Mouse (Mus musculus): ENCODE measurements around the gene Afap1.

Gene Afap1

DNA sequence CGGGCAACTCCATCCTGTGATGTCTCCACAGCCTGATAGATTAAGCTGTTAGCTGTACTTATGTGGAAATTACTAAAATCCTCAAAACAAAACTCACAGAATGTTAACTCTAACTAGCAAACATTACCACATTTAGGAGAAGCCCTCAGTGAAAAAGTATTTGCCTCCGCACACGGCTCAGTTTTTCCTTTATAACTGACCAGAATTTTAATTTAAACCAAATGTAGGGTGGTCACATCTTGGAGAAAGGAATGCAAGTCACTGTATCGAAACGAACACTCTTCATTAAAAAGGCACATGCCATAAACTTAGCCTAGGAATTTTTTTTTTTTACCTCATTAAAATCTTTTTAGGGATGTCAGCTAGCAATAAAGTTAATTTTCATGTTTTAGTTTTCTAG is 87.4 kb downstream of the Afap1 start:
- DNase-seq: no peak

DNA sequence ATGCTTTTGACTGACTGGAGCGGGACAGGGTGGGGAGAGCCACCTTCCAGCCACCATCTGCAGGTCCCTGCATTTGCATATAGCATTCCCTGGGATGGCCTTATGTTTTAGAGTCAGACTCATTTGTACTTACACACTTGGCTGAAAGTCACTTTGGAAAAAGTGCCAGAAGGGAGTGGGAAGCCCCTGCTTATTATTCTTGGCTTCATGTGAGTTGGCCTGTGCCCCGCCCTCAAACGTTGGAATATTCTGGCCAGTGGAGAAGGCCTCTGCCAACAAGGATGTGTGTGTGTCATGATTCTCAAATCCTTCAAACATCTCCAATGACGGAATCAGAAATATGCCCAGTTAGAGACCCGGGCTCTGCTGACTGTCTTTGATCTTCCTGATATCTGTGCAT is 88.2 kb downstream of the Afap1 start:
- DNase-seq: no peak

DNA sequence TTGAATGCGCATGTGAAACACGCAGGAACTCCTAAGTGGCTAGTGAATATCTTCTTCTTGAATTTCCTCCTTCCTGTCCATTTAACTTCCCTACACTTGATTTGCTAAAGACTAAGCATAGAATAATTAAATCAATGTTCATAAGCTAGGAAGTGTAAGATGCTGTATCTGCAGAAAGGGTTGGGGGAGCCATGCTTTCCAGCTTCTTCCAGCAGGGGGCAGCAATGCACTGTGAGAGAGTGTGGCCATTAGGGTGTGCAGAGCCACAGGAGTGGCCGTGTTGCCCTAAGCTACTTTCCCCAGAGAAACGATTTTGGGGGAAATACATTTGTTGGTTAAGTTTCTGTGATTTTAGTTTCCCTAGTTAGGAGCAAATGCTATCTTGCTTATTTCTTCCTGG is 88.9 kb downstream of the Afap1 start:
- DNase-seq: peak; percentile 75 to 82

DNA sequence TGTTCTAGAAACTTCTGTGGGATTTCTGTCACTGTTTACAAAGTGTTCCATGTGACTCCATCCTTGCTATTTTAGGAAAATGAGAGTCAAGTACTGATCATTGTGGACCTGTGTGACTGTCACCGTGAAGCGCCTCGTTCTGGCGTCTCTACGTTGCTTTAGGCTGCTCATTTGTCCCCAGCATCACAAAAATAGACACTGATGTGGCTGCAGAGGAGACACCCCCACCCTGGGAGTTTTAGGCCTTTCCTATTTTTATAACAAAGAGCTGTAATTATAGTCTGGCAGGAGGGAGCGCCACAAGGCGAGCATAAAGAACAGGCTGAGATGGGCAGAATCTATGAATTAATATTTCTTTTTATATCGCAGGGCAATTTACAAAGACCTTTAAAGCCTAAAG is 92.5 kb downstream of the Afap1 start:
- no peak for DNase-seq

DNA sequence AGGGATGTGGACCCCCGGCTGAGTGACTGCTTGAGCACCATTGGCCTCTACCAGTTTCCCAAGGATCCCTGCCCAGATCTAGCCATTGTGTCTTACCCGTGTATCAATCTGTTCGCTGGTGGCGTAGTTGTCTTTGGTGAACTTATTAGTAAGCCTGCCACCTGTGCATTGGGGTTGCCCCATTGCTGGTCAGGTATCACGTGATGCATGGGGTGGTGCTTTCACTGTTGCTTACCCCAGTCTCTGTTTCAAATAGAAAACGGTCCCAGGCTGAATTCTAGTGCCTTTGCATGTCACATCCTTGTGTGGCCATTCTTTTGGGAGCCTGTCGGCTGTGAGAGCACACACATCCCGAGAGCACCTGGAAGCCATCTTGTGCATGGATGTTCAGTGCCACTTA is 95.0 kb downstream of the Afap1 start:
- DNase-seq: no peak

DNA sequence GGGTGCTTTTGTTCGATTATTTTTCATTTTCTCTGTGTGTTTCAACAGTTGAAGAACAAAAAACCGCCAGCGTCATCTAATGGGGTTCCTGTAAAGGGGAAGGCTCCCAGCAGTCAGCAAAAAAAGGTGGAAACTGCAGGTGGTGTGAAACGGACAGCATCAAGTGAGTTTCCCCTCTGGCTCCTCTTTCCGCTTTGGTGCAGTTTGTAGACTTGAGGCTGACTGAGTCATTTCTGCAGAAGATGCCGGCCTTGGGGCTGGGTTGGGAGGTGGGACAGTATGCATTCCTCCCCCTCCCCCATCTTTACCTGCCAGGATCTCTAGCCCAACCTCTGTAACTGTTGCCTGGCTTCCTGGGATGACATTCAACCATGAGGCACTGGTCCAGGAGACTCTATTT is 96.4 kb downstream of the Afap1 start:
- no peak for DNase-seq

DNA sequence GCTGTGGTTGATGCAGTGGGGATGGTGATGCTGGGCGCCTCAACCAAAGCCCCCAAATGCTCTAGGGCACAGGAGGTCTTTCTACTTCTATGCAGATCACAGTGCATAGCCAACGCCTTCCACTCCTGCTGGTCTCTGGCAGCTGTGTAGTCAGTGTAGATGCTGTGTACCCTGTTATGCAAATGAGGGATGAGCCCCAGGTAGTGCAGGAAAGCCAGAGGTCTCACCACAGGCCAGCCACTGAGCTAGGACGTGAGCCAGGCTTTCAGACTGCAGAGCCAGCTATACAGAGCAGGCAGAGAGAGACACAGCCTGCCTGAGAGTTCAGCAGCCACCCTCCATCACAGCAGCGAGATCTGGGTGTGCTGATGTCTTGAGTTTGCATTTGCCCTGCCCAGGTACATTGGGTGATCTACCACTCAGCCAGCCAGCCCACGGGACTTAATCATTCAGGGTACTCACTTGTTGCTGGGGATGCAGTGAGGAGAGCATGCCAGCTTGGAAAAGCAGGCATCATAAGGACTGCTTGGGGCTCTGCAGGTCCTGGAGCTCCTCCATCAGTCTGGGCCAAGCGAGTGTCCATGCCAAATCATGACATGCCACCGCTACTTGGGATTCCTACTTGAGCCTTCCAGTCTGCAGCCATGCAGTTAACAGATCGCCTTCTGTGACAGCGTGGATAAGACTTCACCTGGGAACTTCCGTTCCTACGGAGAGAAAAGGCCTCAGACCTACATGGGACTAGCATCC is 97.0 kb downstream of the Afap1 start:
- DNase-seq: no peak

DNA sequence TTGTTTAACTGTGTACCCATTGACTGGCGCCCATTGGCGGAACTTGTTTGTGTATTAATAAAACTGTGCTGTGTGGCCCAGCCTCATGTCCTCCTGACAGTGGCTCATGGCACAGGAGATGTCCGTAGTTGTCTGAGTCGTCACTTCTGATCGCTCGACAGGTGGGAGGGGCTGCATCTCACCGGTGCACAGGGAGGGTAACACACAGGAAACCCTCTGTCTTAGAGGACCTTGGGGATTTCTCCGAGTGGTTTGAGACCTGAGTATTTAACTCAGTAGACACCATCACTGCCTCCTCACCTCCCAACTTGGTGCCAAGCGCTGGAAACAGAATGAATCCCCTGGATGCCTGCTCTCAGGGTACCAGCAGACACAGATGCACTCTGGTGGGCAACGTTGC is 110.7 kb downstream of the Afap1 start:
- no peak for DNase-seq

DNA sequence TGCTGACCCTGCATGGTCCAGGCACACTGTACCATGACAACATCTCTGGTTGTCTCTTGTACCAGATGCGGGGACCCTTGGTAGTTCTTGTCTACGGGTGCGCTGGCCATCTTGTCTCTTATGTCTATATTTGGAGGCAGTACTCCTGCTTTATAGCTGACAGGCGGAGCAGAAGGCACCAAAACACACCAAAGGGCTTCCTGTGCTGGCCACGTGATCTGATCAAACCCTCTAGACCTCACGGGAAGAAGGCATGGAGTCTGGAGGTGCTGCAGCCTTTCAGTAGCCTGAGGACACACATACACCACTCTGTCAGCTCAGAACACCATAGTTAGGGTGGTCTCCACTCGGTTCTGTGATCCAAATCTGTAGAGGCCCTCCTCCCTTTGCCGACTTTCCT is 113.0 kb downstream of the Afap1 start:
- DNase-seq: peak; percentile 45 to 61

DNA sequence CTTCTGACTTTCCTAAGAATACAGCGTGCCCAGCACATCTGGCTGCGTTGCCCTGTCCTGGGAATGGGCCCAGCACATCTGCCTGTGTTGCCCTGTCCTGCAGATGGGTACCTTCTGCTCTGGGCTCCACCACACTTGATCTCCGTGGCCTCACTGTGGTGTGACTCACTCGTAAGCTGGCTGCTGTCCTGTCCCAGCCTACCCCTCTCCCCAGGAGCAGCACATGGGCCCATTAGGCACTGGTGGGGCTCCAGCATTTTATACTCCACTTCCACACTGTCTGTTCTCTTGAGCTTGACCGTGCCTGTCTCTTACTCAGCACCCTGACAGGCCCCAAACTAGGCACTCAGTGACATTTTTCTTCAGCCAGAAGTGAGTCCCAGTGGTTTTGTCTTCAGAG is 113.5 kb downstream of the Afap1 start:
- DNase-seq: no peak

DNA sequence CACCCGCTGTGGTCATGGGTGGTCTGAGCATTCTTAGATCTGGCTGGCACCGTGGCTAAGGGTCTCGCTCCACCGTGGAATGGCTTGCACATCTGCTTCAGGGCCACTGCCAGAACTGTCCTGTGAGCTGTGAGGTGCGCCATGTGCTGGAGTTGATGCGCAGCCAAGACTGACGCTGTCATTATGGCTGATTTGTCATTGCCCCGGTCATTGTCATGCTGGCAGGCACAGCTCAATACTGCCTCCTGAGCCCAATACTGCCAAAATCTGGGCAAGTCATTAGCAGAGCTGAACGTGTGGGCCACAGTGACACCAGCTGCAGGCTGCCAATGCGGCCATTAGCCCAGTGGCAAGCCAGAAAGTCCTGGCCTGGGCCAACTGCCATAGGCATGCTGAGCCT is 114.5 kb downstream of the Afap1 start:
- no peak for DNase-seq

DNA sequence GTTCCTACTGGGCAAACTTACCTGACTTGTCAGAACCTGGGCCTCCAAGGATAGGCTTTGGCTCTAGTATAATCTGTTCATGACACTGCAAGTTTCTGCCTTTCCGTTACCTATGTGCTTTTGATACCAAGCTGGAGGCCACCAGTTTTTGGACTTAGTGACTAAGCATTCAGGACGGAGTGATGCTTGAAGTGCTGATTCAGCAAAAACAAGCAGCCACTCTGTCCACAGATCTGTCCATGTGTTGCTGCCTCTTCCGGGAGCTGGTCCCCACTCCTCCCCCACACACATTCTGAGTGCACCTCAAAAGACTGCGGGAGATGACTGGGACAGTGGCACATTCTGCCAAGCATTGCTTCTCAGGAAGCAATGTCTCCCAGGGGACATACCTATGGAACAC is 116.3 kb downstream of the Afap1 start:
- DNase-seq: no peak

DNA sequence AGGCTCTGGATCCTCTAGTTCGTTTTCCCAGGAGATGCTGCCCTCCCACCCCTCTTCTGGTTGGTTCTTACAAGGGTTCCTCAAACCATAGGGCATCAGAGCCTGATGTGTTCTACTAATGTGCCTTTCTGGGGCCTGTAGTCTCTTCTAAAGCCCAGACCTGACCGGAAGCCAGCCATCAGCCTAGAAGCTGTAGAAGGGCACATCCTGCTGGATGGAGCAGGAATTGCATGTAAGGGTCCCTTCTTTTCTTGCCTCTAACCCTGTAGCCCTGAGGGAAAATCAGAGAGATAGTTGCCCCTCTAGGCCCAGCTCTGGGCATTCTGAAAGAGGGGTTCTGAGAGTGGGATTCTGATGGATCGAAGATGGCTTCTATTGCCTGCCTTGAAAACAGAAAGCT is 125.2 kb downstream of the Afap1 start:
- DNase-seq: peak; percentile 33 to 37

DNA sequence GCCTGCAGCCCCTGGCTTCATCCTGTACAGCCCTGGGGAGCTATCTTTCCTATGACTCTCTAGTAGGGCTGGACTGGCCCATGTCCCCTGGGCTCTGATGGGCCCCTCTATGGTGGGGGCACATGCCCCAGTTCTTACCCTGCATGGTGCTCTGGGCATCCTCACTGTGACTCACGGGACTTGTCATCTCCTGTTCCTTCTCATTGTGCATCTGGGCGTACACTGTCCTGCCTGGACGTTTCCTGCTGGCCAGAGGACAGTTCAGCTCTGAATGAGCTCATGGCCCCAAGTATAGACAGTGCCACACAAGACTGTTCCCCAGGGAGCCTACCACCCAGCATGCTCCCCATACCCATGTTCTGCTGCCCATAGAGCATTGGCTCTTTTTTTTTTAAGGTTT is 128.0 kb downstream of the Afap1 start:
- no peak for DNase-seq

DNA sequence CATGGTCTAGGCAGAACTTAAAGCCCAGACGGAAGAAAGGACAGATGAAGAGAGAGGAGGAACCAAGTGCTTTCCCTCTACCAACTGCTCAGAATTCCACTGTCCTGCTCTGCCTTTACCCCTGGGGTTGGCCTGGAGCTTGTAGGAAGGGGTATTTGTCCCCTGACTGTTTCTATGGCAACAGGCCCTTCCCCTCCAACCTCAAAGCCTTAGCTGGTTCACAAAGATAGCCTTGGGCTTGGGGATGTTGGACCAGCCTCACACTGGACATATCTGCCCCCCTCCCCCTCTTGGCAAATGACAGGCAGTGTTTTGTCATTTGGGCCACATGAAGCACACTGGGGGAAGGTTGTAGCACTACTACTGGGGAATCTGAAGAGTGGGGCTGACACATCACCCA is 129.2 kb downstream of the Afap1 start:
- no peak for DNase-seq

DNA sequence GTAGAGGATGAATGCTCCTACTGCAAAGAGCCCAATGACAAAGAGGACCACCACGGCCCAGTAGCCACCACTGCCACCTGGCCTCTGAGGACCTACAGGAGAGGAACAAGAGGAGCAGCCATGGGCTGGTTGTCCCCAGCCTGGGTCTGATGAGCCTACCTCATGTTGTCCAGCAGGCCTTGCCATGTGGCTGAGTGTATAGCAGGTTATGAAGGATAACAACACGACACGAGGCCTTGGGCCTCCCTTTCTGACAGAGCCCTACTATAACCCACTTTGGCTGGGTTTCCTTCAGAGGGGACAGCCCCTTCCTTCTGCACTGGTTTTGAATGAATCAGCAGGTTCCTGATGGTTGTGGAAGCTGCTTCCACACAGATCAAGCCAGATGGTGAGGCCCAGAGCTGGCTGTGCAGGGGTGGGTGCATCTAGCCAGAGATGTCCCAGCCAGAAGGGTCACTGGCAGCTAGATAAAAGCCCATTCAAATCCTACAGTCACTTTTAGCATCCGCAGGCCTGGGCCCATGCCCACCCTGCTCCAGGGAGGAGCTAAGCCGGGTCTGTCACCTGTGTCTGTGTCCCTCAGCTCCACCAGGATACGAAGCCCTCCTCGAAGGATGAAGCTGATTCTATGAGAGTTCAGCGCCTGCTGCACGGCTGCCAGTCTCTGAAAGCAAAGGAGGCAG is 131.0 kb downstream of the Afap1 start:
- DNase-seq: no peak

DNA sequence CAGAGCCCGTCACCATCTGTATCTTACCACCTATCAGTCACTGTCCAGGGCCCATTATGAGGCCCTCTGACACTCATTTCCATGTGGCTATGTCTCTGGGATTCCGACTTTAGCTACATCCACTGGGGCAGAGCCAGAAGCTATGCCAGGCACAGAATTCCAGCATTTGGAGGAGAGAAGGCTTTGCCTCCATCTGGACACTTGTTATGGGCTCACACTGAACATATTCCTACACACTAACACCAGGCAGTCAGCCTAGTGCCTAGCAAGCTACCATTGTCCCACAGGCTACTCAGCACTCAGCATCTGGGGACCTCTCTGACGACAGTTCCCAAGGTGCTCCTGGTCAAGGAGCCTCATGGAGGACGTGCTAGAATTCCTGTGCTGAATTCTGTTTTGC is 132.0 kb downstream of the Afap1 start:
- no peak for DNase-seq

DNA sequence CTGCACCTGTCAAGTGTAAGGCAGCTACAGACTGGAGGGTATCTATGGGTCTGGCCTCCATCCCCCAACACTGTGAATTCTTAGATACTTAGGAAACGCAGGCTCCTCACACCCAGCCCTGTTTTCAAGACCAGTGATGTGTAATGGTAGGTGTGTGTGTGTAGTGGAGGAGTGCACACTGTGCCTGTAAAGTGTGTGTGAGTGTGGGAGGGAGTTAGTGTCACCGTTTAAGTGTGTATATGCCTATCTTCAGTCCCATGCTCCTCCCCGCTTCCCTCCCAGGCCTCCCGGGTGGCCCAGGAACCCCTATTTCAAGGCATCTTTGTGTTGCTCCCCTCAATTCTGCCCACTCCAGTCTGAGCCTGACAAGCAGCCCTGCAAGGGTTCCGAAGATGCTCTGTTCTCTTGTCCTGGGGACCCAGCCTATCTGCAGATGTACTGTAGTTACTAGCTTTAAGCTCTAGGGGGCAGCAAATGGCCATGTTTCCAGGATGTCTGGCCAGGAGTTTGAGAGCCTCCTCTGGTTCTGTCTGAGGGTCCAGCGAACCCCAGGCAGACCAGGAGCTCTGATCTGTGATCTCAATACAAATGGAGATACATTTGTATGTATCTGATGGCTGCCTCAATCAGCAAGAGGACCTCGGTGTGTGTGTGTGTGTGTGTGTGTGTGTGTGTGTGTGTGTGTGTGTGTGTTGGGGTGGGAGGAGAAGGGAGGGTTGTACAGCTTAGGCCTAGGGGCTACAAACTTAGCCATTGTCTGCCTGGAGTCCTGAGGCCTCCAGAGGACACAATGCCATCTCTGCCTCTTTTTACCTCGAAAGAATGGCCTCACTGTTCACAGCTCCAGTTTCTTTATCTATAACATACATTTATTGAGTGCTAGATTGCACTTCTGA is 140.7 kb downstream of the Afap1 start:
- DNase-seq: peak; percentile 35 to 37

DNA sequence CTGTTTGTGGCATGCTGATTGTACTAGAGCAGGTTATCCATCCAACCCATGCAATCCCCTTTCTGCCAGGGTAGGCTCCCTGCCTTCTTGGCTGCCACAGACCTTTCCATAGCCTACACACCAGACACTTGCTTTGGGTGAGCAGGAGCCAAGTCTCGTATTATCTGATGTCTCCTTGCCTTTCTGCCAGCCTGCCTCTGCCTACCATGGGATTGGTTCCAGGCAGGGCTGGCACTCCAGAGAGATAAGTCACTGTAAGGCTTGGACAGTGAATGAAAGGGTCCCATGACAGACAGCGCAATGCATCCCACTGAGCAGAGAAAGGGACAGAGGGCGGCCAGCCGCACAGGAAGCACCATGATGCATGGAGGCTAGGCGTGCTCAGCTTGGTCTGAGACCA is 146.5 kb downstream of the Afap1 start:
- DNase-seq: no peak

DNA sequence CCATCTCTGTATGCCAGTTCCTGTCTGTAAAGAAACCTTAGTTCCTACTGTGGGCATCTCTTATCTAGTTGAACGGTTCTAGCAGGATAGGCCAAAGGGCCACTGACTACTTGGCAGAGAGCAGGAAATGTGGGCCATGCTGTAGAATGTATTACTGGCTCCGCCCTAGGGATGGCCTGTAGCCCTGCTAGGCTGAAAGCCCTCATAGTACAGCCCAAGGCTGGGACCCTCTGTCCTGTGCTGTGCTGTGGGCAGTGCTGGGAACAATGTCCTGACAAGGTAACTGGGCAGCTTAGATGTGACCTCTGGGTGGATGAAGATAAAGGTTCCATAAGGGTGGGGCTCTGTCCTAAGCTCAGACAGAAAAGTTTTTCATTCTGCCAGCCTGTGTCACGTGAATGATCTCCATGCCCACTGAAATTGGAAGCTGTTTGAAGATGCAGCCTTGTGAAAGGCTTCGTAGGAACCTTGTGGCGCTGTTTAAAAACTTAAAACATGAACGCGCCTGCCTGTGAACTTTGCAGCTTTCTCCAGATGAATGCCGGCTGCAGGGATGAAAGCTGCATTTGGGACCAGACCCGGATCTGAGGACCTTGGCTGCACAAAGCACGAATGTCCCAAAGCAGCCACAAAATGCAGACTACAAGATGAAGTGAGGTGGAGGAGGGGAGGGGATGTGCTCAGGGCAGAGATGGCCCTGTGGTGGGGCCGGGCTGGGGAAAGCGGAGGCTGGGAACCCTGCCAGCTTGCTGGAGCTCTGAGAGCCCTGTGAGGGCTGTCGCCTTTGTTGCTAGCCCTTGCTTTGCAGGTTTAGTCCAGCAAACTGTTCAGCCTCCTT is 147.5 kb downstream of the Afap1 start:
- no peak for DNase-seq

DNA sequence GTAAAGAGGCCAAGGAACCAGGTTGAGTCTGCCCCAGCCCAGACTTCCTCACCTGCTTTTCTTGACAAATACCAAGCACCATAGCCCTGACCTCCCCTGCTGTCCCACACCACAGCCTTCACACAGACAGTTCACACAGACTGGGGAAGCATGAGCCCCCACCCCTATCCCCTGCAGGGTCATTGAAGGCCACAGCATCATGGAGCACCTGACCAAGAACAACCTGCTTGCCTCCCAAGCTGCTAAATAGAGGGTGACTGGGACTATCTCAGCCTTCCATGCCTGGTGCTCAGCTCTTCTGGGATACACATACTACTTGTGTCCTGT is 148.1 kb downstream of the Afap1 start:
- no peak for DNase-seq

DNA sequence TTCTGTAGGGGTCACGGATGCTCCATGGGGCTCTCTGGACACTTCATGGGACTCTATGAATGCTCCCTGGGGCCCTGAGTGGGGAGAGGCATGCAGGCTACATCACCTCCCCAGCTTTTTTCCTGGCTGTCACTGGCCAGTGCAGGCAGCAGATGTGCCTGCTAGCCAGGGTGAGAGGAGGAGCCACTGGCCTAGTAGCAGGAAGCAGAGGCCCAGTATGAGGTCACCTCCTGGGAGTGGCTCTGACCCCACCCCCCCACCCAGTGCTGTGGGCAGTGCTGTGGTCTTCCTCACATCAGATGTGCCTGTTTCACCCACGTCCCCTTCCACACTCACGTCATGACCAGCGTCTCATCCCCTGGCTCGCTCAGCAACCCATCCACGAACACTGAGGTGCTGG is 148.6 kb downstream of the Afap1 start:
- DNase-seq: no peak

DNA sequence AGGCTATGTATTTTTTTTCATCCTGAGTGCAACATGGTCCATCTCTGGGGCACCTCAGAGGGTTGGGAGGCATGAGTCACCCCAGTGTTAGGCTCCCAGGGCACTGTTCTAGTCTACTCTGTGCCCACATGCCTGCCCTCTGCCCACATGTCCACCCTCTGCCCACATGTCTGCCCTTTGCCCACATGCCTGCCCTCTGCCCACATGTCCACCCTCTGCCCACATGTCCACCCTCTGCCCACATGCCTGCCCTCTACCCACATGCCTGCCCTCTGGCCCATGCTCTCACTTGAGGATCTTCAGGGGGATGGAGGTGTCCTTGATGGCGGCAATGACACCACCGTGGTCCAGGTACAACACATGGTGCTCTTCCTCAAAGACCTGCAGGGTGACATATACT is 150.0 kb downstream of the Afap1 start:
- DNase-seq: no peak

Measured in thymus, postnatal 36 days (tissue).